Mouse (Mus musculus) small intestine, adult 2 months (tissue): Measurements from ENCODE around the gene Adap1. TPM values are rescaled to one million over a fixed set of nuclear protein-coding genes. Genes with fewer than 3 reads are reported as not detected.

ENCODE experiments used
- H3K27ac ChIP-seq: fragments of 200-500 bp; 2 replicates; pipeline ENCODE4 v1.5.1; 2012; ENCODE audit warnings: low read depth, low read length, control low read depth, inconsistent platforms; ENCODE audit not compliant: insufficient read depth
- H3K27me3 ChIP-seq: fragments of 200-500 bp; 2 replicates; pipeline ENCODE4 v1.6.1; 2012; ENCODE audit warnings: mild to moderate bottlenecking, moderate library complexity, low read length, inconsistent platforms; ENCODE audit not compliant: control insufficient read depth, insufficient read depth
- H3K36me3 ChIP-seq: fragments of 200-500 bp; 2 replicates; pipeline ENCODE4 v1.6.1; 2012; ENCODE audit warnings: mild to moderate bottlenecking, low read length, control low read depth, inconsistent platforms; ENCODE audit not compliant: control insufficient read depth, insufficient read depth
- H3K4me1 ChIP-seq: fragments of 200-500 bp; 2 replicates; pipeline ENCODE4 v1.6.1; 2012; ENCODE audit warnings: low read length, inconsistent platforms, mixed read lengths; ENCODE audit not compliant: control insufficient read depth, insufficient read depth, insufficient read length
- H3K4me3 ChIP-seq: fragments of 200-500 bp; 2 replicates; pipeline ENCODE4 v1.5.1; 2012; ENCODE audit warnings: low read depth, mild to moderate bottlenecking, control low read depth, inconsistent platforms, low read length, moderate library complexity
- CTCF ChIP-seq: fragments of 200-500 bp; IDR thresholded peaks from 2 replicates; pipeline ENCODE4 v1.5.1; 2012; ENCODE audit warnings: low read depth, mild to moderate bottlenecking, control low read depth, inconsistent platforms, low read length, moderate library complexity, mixed read lengths; ENCODE audit not compliant: insufficient replicate concordance, insufficient read length; ENCODE audit errors: extremely low read depth
- POLR2A ChIP-seq: fragments of 200-500 bp; IDR thresholded peaks from 2 replicates; pipeline ENCODE4 v1.6.1; 2012; ENCODE audit warnings: low read depth, mild to moderate bottlenecking, control low read depth, inconsistent platforms, low read length, moderate library complexity
- WGBS: fragments of 180-500 bp; shearing (Covaris S2); methylation state at CpG from one replicate; pipeline ENCODE4 v1.1.7; 2018; 5-methylcytosine and 5-hydroxymethylcytosine counted together
- polyA plus RNA-seq: library from polyadenylated mRNA; depleted of rRNA; stranded (reverse); fragments of >200 nt; gene quantifications from 2 replicates; pipeline ENCODE4 v1.2.3, GENCODE M21; 2012; rRNA removed

Gene Adap1
- polyA plus RNA-seq, 1 experiment, result 234 TPM

DNA sequence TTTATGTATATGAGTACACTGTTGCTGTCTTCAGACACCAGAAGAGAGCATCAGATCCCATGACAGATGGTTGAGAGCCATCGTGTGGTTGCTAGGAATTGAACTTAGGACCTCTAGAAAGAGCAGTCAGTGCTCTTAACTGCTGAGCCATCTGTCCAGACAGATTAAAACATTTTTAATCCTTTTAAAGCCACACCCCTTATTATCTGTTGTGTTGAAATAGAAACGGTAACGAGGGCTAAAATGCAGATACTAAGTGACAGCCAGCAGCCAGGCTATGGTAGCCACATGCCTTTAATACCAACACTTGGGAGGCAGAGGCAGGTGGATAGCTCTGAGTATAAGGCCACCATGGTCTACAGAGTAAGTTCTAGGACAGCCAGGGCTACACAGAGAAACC, 93.3 kb downstream of the Adap1 start:
- H3K27ac ChIP-seq, result no peak overlapping the region
- TF ChIP-seq CTCF (no peak), POLR2A (no peak)
- H3K36me3 ChIP-seq, result peaks cover 62% of the 10 kb centered on the region
- 66% methylated on average over 3 of the region's 3 CpGs for WGBS
- peaks cover 3% of the 10 kb centered on the region; the same call in 1 of the 2 replicates for H3K4me1 ChIP-seq
- H3K4me3 ChIP-seq, result no peak overlapping the region
- no peaks in the 10 kb centered on the region for H3K27me3 ChIP-seq

DNA sequence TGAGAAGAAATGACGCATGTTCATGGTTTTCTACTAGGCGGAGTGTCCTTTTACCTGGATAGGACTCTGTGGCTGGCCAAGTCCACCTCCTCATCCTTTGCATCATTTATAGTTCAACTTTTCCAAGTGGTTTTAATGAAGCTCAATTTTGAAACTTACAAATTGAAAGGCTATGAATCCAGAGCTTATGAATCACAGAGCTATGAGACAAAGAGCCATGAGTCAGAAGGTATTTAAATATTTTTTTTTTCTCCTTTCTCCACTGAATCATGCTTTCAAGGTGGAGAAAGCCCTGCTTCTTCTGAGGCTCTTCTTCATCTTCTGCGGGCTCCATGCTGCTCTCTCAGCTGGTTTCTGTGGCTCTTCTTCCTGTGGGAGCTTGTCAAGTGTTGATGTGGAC, 95.7 kb downstream of the Adap1 start:
- Histone ChIP-seq H3K27ac (no peak overlapping the region), H3K27me3 (no peaks in the 10 kb centered on the region), H3K4me3 (no peak overlapping the region), H3K4me1 (peaks cover 5% of the 10 kb centered on the region), H3K36me3 (peaks cover 55% of the 10 kb centered on the region)
- 95% methylated on average over 3 of the region's 3 CpGs for WGBS
- TF ChIP-seq CTCF (no peak), POLR2A (no peak)

DNA sequence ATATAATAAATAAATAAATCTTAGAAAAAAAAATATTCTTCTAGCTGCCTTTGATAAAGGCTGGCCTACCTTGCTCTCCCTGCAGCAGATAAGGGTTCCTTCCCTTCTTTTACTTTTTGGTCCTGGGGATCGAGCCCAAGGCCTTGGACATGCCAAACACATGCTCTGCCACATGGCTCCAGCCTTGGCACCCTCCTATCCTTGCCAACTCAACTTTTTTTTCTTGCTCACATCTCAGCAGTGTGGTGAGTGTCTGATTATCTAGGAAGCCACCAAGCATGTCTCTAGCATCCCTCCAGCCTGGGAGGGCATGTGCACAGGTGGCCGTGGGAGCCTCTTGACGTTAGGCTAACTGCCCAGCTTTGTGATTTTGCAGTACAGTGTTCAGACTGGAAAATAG, 97.1 kb downstream of the Adap1 start:
- Histone ChIP-seq H3K4me3 (no peak overlapping the region), H3K36me3 (peaks cover 52% of the 10 kb centered on the region), H3K27ac (peak overlapping the region; percentile 50), H3K4me1 (peaks cover 5% of the 10 kb centered on the region), H3K27me3 (no peaks in the 10 kb centered on the region)
- TF ChIP-seq POLR2A (no peak), CTCF (no peak)
- WGBS, result 96% methylated on average over 3 of the region's 3 CpGs

DNA sequence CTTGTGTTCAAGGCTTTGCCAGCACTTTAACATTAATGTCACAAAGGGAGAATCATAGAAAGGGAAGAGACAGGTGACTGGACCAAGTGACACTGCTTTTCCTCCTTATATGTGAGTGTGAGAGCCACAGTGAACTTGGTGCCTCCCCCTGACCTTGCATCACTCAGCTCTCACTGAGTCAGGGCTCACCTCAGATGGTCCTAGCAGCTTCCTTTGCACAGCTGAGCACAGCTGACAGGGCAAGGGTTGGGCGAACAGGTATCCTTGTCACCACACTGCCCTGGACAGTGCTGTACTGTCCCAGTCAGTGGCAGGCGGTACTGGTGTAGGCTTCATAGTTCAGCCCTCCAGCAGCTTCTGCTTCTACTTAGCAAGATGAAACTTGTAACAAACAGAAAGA, 97.8 kb downstream of the Adap1 start:
- Histone ChIP-seq H3K4me1 (peaks cover 5% of the 10 kb centered on the region), H3K36me3 (peaks cover 51% of the 10 kb centered on the region), H3K27me3 (no peaks in the 10 kb centered on the region), H3K4me3 (no peak overlapping the region), H3K27ac (peak overlapping the region; percentile 88)
- TF ChIP-seq CTCF (no peak), POLR2A (peak; percentile 51; the same call in 1 of the 2 replicates)
- WGBS, result 80% methylated on average over 2 of the region's 2 CpGs

DNA sequence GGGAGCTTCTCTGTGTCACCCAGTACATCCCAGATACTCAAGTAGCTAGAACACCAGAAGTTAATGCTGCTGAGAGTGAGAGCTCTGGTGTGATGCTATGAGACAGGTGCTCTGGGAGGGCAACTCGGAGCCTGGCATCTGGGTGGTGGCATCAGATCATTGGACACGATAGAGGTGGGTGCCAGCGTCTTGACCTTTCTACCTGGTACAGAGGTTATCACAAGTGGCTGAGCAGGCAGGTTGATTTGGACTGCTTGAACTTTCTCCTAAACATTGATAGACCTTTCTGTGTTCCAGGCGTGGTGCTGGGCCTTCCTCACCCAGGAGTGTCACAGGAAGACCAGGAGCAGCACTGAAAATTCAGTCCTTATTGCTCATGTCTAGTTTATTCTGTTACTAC, 98.2 kb downstream of the Adap1 start:
- Histone ChIP-seq H3K4me3 (no peak overlapping the region), H3K4me1 (peaks cover 5% of the 10 kb centered on the region), H3K36me3 (peaks cover 52% of the 10 kb centered on the region), H3K27me3 (no peaks in the 10 kb centered on the region), H3K27ac (peak overlapping the region; percentile 88)
- TF ChIP-seq CTCF (no peak), POLR2A (no peak)
- WGBS, result 44% methylated on average over 4 of the region's 4 CpGs

DNA sequence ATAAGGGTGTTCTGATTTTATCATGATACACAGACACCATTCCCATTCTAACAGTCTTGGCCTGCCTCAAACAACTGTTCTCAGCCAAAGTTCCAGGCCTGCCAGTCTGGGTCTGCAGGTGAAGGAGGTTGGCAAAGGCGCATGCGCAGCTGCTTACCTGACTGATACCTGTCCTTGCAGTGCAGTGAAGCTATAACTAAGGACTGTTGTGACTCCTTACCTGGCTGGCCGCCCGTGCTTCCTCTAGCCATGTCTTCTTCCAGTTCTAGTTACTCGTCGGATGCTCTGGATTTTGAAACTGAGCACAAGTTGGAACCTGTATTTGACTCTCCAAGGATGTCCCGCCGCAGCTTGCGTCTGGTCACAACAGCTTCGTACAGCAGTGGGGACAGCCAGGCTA, 102.1 kb downstream of the Adap1 start:
- no peaks in the 10 kb centered on the region for H3K27me3 ChIP-seq
- no peak overlapping the region for H3K27ac ChIP-seq
- H3K4me3 ChIP-seq, result no peak overlapping the region
- 94% methylated on average over 10 of the region's 10 CpGs for WGBS
- peaks cover 43% of the 10 kb centered on the region for H3K36me3 ChIP-seq
- H3K4me1 ChIP-seq, result peaks cover 7% of the 10 kb centered on the region
- TF ChIP-seq POLR2A (no peak), CTCF (no peak)

Other genes starting within 250 kb of the Adap1 start
- gene Prkar1b, start 175.6 kb downstream of the Adap1 start, polyA plus RNA-seq, result 2.2 and 3.8 TPM in 2 replicates
- gene Dnaaf5, start 175.4 kb downstream of the Adap1 start, polyA plus RNA-seq, result 12.0 and 16.4 TPM in 2 replicates
- 15.4 and 27.5 TPM in 2 replicates for gene Sun1, start 125.0 kb downstream of the Adap1 start, polyA plus RNA-seq
- gene Get4, start 73.3 kb downstream of the Adap1 start, polyA plus RNA-seq, result 82.6 and 240 TPM in 2 replicates
- 58.8 and 104 TPM in 2 replicates for gene Cox19, start 25.8 kb upstream of the Adap1 start, polyA plus RNA-seq
- 0.32 and 2.0 TPM in 2 replicates for gene Cyp2w1, start 27.0 kb upstream of the Adap1 start, polyA plus RNA-seq
- gene Gpr146, start 52.1 kb upstream of the Adap1 start, polyA plus RNA-seq, result 4.0 and 6.8 TPM in 2 replicates
- 3.0 and 3.5 TPM in 2 replicates for gene C130050O18Rik, start 79.7 kb upstream of the Adap1 start, polyA plus RNA-seq
- gene Gper1, start 97.5 kb upstream of the Adap1 start, polyA plus RNA-seq, result 1.8 and 2.1 TPM in 2 replicates
- gene 3110082I17Rik, start 134.9 kb upstream of the Adap1 start, polyA plus RNA-seq, result 6.1 and 6.2 TPM in 2 replicates
- gene Zfand2a, start 158.9 kb upstream of the Adap1 start, polyA plus RNA-seq, result 9.6 and 22.6 TPM in 2 replicates
- gene Uncx, start 217.9 kb upstream of the Adap1 start, polyA plus RNA-seq, result not detected in 2 replicates